Mouse (Mus musculus) forebrain, embryonic 13.5 days (tissue): ENCODE measurements at regions not wholly inside any gene's neighbourhood (a gene's known extent, or its start where the extent isn't known, plus 50 kb on each side); places are given as distances from the start of the nearest gene placed in this dataset.
A peak's percentile ranks its signal among the peaks of the same experiment; 100 is the strongest.

ENCODE experiments used
- ATAC-seq: fragments of 200-750 bp; cut with Nextera tagmentation; 2 replicates; pipeline ENCODE4 v1.8.0; 2017
- H3K27ac ChIP-seq: fragments of 300-500 bp; sonication (generic); 2 replicates; pipeline ENCODE4 v1.5.1; 2015; ENCODE audit warnings: inconsistent platforms, mild to moderate bottlenecking, moderate library complexity
- H3K27me3 ChIP-seq: fragments of 300-500 bp; sonication (generic); 2 replicates; pipeline ENCODE4 v1.6.1; 2015; ENCODE audit warnings: mild to moderate bottlenecking, inconsistent platforms
- H3K36me3 ChIP-seq: fragments of 300-500 bp; sonication (generic); 2 replicates; pipeline ENCODE4 v1.6.1; 2015; ENCODE audit warnings: mild to moderate bottlenecking, inconsistent platforms; ENCODE audit not compliant: poor library complexity, severe bottlenecking
- H3K4me1 ChIP-seq: fragments of 300-500 bp; sonication (generic); 2 replicates; pipeline ENCODE4 v1.6.1; 2015; ENCODE audit warnings: inconsistent platforms
- H3K4me2 ChIP-seq: fragments of 300-500 bp; sonication (generic); 2 replicates; pipeline ENCODE4 v1.6.1; 2015; ENCODE audit warnings: inconsistent platforms, mild to moderate bottlenecking, moderate library complexity
- H3K4me3 ChIP-seq: fragments of 300-500 bp; sonication (generic); 2 replicates; pipeline ENCODE4 v1.5.1; 2015; ENCODE audit warnings: mild to moderate bottlenecking, inconsistent platforms
- H3K9ac ChIP-seq: fragments of 300-500 bp; sonication (generic); 2 replicates; pipeline ENCODE4 v1.6.1; 2015; ENCODE audit warnings: mild to moderate bottlenecking, inconsistent platforms
- H3K9me3 ChIP-seq: fragments of 300-500 bp; sonication (generic); replicated peaks from 2 replicates; pipeline ENCODE4 v1.6.1; 2016; ENCODE audit warnings: inconsistent platforms
- WGBS: fragments of 180-500 bp; shearing (Covaris S2); methylation state at CpG from one replicate; pipeline ENCODE4 v1.1.7; 2015; 5-methylcytosine and 5-hydroxymethylcytosine counted together

GRCm38 (mm10) chr1:142742307-142742706 is 898.2 kb upstream of the B3galt2 start:
- Histone ChIP-seq H3K27ac (no peak overlapping the region), H3K36me3 (no peaks in the 10 kb centered on the region), H3K9ac (no peak overlapping the region), H3K27me3 (no peaks in the 10 kb centered on the region), H3K4me3 (no peak overlapping the region), H3K4me1 (no peaks in the 10 kb centered on the region), H3K9me3 (no peaks in the 10 kb centered on the region), H3K4me2 (no peak overlapping the region)
- 20% methylated on average over 2 of the region's 2 CpGs for WGBS
- peak; percentile 88 for ATAC-seq

GRCm38 (mm10) chr1:142771010-142771409 is 869.5 kb upstream of the B3galt2 start:
- ATAC-seq, result no peak
- H3K9me3 ChIP-seq, result no peaks in the 10 kb centered on the region
- H3K4me2 ChIP-seq, result no peak overlapping the region
- whole genome bisulfite sequencing, result 97% methylated on average over 2 of the region's 2 CpGs
- H3K4me1 ChIP-seq, result no peaks in the 10 kb centered on the region
- H3K4me3 ChIP-seq, result no peak overlapping the region
- H3K36me3 ChIP-seq, result no peaks in the 10 kb centered on the region
- H3K27ac ChIP-seq, result no peak overlapping the region
- H3K27me3 ChIP-seq, result no peaks in the 10 kb centered on the region
- H3K9ac ChIP-seq, result no peak overlapping the region
